Mouse (Mus musculus) liver, embryonic 14 days (tissue): Measurements from ENCODE around the gene Ing5. TPM values are rescaled to one million over a fixed set of nuclear protein-coding genes. Genes with fewer than 3 reads are reported as not detected.

Experiments used
- polyA plus RNA-seq: library from polyadenylated mRNA; depleted of rRNA; stranded (reverse); fragments of >200 nt; gene quantifications from 2 replicates; pipeline ENCODE4 v1.2.3, GENCODE M21; 2012; rRNA removed

Gene Ing5
- 7.1 and 8.0 TPM in 2 replicates for polyA plus RNA-seq

DNA sequence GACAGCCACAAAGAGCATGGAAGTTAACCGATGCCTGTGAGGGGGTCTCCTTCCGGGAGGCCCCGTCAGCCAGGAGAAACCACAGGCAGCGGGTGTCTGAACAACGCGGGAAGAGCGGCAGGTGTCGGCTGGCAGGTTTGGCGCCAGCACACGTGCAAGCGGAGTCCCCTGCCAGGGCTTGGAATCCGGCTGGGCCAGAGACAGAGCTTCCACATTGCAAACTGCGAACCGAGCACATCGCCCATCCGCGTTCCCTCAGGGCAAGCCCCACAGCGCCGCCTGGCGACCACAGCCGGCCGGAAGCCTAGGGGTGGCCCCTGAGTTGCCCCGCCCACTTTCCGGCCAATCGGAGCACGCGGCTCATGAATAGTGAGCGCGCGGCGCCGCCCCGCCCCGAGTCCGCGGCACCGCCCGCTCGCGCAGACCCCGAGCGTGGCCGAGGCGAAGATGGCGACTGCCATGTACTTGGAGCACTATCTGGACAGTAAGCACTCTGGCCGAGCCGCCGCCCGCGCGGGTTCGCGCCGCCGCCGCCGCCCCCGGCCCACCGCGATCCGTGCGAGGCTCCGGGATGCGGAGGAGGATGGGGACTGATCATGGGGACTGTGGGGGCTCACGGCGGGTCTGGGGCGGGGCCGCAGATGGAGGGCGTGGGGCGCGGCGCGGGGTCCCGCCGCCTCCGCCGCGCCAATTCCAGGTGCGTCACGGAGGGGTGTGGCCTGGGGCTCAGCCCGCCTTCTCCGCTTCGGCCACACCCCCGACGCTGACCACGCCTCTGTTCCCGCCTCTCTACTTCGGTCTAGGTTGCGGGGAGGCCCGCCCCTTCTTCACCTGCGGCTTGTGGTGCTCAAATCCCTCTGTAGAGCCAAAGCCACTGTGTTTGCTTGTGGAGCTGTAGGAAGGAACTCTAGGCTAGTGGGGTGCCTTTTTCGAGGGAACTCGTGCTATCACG is at the start of gene Ing5:
Ing5 (plus strand) TSS at position 410 of the 952 bp plus-strand sequence.

DNA sequence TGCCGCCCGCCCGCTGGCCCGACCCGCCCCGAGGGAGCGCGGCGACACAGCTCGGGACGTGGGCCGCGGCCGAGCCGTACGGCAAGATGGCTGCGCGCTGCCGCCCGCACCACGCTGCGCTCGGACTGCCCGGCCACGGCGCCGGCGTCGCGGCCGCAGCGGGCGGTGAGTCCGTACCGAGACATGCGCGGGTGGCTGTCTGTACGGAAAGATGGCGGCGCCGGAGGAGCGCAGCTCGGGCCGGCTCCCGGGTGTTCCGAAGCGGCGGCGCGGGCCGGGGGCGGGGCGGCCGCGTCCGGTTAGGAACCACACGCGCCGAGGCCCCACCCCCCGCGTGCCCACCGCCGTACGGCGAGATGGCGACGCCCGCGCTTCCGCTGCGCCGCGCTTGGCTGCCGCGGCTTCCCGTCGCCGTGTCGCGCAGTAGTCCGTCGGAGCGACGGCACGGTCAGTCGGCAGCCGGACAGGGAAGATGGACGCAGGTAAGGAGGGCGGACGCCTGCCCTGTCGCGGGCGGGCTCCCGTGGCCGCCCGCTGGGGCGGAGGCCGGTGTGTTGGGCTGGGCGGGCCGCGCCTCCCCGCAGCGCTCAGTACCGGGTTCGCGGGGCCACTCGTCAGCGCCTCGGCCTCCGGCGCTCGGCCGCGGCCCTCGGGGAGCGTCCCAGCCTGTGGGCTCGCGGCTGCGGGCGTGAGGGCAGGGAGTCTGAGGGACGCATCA is 49.0 kb upstream of the Ing5 start, which contains the start of gene Thap4:
Thap4 (minus strand) TSS at position 292 of the 718 bp plus-strand sequence.

DNA sequence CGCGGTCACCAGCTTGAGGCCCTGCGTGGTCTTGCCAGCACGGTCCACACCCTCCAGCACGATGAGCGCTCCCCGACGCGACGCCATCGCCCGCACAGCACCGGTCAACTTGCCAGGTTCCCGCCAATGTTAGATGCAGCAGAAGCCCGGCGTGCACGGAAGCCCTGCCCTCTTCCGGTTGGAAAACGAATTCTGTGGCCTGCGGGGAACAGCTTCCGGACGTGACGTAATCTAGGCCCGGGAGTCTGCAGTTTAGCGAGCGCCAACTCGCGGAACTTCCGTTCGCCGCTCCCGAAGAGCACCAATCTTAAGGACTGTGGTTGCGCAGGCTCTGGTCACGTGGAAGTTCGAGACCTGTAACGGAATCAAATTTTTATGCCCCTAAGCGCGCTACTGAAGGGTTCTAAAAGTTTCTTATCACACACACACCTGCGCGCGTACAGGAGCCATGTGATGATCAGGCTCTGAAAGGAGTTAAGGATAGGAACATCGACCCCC is 2.0 kb upstream of the Ing5 start, which contains the start of gene Dtymk:
Dtymk (minus strand) TSS at position 194 of the 498 bp plus-strand sequence.

DNA sequence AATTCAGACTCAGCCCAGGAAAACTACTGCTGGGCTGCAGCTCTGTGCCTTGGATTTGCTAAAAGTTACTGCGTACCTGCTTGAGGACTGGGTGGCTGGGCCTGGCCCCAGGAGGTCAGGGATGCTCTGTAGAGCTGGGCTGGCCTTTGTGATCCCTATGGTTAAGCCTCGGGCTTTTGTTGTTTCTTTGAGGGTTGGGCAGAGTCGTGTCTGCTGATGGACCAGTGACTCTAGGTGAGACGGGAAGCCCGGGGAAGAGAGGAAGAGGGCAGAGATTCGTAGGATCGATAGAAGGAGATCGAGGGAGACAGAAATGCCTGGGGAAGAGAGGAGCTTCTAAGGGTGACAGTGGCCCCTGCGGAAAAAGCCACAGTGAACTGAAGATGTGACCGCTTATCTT is 20.8 kb downstream of the Ing5 start, which contains the start of gene D2hgdh:
D2hgdh (plus strand) TSS at position 301 of the 400 bp plus-strand sequence.

DNA sequence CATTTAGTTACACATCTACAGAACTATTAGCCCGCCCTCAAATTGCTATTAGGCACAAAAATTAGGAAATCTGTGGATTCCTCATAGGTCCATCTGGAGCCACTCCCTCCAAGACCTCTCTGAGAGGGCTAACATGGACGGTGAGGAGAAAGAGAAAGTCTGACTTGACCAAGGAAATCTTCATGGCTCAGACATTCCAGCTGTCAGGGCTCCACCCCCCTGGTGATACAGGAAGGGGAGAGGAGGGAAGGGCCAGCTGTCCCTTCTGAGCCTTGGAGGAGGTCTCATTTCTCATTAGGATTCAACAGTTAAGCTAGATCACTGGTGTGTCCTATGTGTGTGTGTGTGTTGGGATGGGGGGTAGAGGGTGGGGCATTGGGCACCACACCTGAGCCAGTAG is 57.3 kb downstream of the Ing5 start, which contains the start of gene Gal3st2:
Gal3st2 (plus strand) TSS at position 259 of the 400 bp plus-strand sequence.

Other genes with a start within 250 kb of the Ing5 start
- 34.2 and 37.4 TPM in 2 replicates for gene Stk25, start 145.3 kb upstream of the Ing5 start, polyA plus RNA-seq
- gene Bok, start 118.3 kb upstream of the Ing5 start, polyA plus RNA-seq, result 1.5 and 1.8 TPM in 2 replicates
- gene Atg4b, start 52.5 kb upstream of the Ing5 start, polyA plus RNA-seq, result 19.2 and 20.3 TPM in 2 replicates
- gene Thap4, start 49.1 kb upstream of the Ing5 start, polyA plus RNA-seq, result 9.0 and 10.7 TPM in 2 replicates
- 126 and 146 TPM in 2 replicates for gene Dtymk, start 2.0 kb upstream of the Ing5 start, polyA plus RNA-seq
- 6.1 and 6.5 TPM in 2 replicates for gene D2hgdh, start 20.9 kb downstream of the Ing5 start, polyA plus RNA-seq
- gene Gal3st2, start 57.3 kb downstream of the Ing5 start, polyA plus RNA-seq, result 0.01 and 0.03 TPM in 2 replicates
- gene Gal3st2b, start 114.3 kb downstream of the Ing5 start, polyA plus RNA-seq, result not detected in 2 replicates
- not detected in 2 replicates for gene Gal3st2c, start 186.5 kb downstream of the Ing5 start, polyA plus RNA-seq
- gene Neu4, start 216.5 kb downstream of the Ing5 start, polyA plus RNA-seq, result not detected in 2 replicates
- 0.03 TPM in 2 replicates for gene Pdcd1, start 248.6 kb downstream of the Ing5 start, polyA plus RNA-seq